Mouse (Mus musculus) cerebellum, postnatal 14 days (tissue): ENCODE data around the gene Spred2.

Experiments used
- DNase-seq, 2 experiments: peaks; one replicate each; pipeline ENCODE4 v3.0.0; 2021; ENCODE audit warnings: mixed read lengths in 2 of 2

Spred2 gene

DNA sequence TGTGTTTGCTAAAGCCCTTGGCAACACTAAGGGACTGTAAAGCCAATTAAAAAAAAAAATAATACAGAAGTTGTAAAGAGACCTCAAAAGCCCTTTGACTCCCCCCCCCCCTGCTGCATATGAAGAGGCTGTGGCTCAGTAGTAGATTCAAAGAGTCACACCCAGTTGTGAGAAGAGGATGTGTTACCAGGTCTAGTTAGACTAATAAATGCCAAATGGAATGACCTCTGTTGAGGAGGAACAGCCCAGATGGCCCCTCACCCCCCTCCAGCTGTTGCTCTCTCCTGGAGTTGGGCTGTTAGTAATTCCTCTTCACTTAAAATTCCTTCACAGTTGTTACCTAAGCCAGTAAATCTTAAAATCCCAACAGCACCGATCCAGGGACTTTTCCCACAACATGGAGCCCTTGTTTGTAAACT lies 62.3 kb downstream of the Spred2 start:
- no peak for DNase-seq

DNA sequence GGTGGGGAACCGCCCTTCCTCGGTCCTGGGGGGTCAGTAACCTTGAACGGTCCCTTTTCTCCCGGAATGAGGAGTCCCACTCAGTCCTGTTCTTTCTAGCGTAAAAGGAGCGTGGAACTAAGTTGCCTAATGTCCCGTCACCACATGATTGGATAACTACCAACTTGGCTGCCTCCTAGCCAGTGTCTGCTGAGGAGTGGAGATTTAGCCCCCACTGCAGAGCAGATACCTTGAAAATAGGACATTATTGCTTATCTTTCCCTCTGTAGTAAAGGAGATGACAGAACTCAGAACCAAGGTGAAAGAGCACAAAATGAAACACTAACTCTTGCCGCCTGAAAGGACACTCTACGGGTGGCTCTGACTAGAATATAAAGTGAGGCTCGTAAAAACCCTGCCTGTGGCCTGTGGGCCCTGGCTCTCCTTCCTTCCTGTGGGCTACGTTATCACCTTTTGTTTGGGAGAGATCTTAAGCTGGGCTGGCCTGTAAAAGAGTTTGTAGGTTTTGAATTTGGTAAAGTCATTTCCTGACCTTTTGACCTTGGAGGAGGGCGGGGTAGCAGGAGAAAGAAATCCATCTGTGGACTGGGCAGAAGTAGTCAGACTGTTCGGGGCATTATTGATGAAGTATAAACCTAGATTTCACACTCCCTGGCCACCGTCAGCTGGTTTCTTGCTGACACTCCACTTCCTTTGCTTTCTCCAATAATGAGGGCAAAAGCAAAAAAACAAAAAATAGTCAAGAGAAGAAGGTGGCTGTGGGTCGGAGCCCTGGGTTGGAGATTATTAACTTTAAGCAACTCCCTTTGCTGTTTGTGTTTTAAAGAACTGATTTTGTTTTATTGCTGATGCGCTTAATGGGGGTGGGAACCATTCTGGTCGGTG lies 62.9 kb downstream of the Spred2 start:
- DNase-seq, result peak; percentile 35 to 50

- no peak for DNase-seq
Observed at GRCm38 (mm10) chr11:19987756-19988091, 63.5 kb downstream of the Spred2 start.

DNA sequence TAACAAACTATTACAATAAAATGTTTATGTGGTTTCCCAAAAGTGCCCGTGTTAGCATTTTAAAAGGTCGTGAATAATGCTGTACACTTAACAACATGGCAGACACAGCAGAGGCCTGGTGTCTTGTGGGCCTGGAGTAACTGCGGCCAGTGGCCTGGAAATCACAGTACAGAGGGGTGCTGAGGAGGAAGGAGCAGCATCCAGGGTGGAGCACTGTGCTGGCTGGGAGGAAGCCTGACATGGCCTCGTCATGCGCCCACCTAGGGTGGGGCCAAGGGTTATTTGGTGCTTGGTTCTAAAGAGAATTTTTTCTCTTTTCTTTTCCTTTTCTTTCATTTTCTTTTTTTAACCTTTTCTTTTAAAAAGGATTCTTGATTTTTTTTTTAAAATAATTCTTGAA lies 64.0 kb downstream of the Spred2 start:
- DNase-seq, result no peak

DNA sequence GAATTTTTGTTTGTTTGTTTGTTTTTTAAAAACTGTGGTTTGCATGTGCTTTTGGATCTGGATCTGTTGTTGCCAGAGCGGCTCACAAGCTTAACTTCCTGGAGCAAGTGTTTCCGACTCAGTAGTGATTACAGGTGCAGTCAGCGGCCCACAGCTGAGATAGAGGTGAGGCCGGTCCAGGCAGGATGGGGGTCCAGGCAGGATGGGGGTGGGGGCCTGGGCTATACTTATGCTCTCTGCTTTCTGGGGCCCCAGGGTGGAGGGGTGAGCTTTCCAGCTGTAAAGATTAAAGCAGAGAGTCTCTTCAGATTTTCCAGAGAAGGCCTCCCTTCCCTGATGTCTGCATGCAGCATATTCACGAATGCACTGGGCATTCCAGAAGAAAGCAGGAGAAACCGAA lies 64.5 kb downstream of the Spred2 start:
- DNase-seq, result no peak

GRCm38 (mm10) chr11:19989141-19989910 lies 65.2 kb downstream of the Spred2 start:
- no peak for DNase-seq

DNA sequence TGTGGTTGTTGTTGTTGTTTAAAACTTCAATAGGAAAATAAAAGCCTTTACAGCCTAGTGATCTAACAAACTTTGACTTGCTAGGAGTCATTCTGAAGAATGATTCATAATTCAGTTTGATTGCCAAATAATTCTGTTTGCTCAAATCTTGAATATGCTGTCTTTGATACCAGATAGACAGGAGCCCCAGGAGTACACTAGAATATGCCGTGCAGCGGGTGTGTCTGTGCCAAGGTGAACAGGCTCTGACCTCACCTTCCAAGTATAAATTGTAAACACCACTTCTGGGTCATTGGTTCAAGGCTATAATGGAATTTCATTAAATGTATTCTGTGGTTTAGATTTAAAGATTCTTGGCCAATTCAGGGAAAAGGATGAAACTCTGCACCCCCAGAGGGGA lies 66.6 kb downstream of the Spred2 start:
- no peak for DNase-seq

- DNase-seq, result peak; percentile 38 to 55
Observed at GRCm38 (mm10) chr11:19991303-19991976, 67.3 kb downstream of the Spred2 start.

DNA sequence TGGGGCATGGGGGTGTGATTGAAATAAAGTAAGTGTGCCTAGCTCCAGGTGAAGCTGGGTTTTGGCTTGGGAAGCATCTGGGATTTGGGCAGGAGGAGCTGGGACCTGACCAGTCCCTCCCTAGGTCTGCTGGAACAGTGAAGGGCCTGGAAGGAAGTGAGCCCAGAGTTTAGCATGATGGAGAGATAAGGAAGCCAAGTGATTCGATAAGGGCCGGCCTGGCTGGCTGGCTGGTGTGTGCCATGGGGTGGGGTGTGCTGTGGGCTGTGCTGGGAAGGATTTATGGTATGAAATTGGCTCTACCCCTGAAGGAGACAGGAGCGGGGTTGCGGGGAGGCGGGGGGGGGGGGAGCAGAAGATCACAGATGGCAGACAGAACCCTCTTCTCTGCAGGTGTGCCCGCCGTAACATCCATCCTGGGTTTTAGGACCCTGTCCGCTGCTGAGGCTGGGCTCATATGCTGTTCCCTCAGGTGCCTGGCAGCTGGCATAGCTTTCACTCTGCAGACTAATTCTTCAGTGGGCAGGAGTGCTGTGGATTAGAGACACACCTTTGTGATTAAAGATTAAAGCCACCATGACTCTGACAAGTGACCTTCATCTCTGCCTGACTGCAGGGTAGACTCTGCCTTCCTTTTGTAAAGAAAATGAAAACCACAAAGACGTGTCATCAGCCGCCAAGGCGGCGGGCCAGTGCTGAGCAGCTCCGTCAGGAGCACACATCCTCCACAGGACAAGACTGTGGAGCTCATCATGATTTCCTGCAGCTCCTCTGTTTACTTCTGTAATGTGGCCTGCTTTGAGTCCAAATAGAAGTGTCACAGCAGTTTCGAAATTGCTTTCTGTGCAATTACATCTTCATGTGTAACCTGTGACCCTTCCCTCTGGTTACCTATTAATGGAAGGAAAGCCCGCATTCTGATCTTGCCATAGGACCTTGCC lies 68.4 kb downstream of the Spred2 start:
- DNase-seq, result peak; percentile 50

GRCm38 (mm10) chr11:19993753-19994152 lies 69.6 kb downstream of the Spred2 start:
- DNase-seq, result no peak

GRCm38 (mm10) chr11:19994262-19994790 lies 70.2 kb downstream of the Spred2 start:
- no peak for DNase-seq

- DNase-seq, result no peak
Observed at GRCm38 (mm10) chr11:19997940-19998339, 73.8 kb downstream of the Spred2 start.

DNA sequence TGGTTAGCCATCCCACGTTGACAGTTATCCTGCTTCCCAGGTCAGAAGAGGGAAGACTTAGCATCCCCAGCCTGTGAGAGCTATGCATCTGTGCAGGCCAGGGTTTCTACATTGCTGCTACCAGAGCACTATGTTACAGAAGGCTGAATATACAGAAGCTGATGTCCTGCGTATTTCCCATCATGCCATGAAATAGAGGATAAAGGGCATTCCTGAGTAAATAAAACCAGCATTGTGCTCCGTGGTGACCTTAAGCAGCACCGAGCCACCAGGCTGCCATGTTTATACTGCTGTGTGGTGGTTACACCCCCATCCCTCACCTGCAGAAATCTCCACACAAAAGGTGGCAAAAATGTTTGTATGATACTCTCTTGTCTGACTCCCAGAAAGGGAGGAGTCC lies 78.7 kb downstream of the Spred2 start:
- DNase-seq, result no peak

DNA sequence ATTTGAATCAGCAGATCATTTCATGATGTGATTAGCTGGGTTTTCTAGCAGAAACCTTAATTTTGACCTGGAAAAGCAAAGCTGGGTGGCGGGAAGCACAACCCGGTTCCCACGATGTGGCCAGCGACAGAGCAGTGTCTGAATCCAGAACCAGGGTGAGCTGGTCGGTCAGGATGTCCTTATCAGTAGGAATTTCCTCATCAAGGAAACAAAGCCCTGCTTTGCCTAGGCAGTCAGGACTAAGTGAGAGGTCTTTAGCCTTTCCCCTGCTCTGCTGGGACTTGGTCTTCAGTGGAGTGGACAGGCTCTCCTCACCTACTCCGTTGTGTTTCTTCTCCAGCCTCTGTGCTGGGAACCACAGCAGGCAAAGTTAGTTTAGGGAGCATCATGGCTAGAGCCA lies 83.5 kb downstream of the Spred2 start:
- DNase-seq, result no peak

DNA sequence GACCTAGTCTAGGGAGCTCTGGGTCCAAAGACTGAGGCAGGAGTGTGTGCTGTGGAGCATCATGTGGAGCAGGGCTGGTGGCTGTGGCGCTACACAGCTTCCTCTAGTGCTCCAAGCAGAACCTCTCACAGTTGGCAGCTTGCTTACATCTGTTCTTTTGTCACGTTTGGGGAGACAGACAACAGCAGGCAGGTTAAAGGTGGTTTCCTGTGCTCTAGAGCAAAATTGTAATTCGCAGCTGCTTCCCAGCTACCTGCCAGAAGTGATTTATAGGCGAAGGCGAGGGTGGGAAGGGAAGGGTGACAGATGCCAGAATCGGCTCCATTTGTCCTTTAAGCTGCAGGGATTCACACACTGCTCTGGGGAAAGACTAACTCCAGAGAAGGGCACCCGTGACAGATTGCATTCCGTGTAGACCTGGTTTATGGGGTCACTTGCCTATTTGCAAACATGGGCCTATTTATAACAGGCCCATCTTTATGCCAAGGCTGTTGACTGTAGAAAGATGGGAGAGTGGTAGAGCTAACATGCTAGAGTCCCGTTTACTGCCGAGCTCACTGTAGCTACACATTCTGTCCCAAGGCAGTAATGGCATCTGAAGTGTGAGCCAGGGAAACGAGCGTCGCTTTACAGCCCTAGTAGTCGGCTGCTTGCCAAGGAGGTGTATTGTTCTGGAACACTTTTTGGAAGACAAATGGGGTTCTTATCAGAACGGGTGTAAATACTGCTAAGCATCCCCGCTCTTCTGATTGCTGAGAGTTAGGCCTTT lies 87.2 kb downstream of the Spred2 start:
- DNase-seq, result peak in 1 of 2 experiments; percentile 25

GRCm38 (mm10) chr11:20013366-20013765 lies 89.2 kb downstream of the Spred2 start:
- DNase-seq, result no peak

GRCm38 (mm10) chr11:20017937-20018336 lies 93.8 kb downstream of the Spred2 start:
- DNase-seq, result no peak

GRCm38 (mm10) chr11:20018905-20019304 lies 94.7 kb downstream of the Spred2 start:
- DNase-seq, result no peak

GRCm38 (mm10) chr11:20020720-20021119 lies 96.5 kb downstream of the Spred2 start:
- DNase-seq, result peak in 1 of 2 experiments; percentile 41

GRCm38 (mm10) chr11:20022462-20022861 lies 98.3 kb downstream of the Spred2 start:
- DNase-seq, result no peak

GRCm38 (mm10) chr11:20022911-20023482 lies 98.8 kb downstream of the Spred2 start:
- no peak for DNase-seq
